Mouse (Mus musculus): ENCODE measurements at regions not wholly inside any gene's neighbourhood (a gene's known extent, or its start where the extent isn't known, plus 50 kb on each side); places are given as distances from the start of the nearest gene placed in this dataset.

DNA sequence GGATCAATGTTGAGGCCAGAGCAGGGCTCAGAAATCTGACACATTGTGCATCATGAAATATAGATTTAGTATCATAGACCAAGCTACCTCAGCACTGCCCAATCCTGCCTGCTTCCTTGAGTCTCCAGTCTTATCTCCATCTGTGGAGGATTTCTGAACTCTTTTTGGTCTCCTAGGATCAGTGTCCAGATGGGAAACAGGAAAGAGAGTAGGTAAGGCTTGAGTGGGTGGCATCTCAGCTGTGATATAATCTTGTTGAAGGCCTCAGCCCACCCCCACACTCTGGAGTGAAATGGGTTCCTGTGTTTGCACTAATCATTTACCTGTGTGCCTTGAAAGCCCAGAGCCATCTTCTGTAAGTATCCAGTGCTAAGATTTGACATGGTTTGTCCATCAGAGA, 74.3 kb upstream of the Aff3 start:
- DNase-seq (ENCODE audit: low read depth) = no peak

DNA sequence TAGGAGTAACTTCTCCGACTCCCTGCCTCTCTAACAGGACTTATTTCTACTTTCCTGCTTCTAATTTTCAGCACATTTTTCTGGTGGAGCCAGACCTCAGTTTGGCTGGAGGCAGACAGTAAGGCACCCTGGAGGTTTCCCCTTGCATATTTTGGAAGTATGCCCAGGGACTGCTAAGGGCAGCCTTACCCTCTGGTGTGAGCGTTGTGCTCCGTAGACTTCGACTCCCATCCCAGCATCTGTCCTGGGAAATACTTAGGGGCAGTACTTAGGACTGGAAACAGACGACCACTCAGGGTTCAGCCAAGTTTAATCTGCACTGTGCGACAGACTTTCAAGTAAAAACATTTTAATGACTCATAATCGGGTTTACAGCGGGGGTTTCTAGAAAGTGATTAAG, 71.0 kb upstream of the Aff3 start:
- DNase-seq (ENCODE audit: low read depth) = no peak

DNA sequence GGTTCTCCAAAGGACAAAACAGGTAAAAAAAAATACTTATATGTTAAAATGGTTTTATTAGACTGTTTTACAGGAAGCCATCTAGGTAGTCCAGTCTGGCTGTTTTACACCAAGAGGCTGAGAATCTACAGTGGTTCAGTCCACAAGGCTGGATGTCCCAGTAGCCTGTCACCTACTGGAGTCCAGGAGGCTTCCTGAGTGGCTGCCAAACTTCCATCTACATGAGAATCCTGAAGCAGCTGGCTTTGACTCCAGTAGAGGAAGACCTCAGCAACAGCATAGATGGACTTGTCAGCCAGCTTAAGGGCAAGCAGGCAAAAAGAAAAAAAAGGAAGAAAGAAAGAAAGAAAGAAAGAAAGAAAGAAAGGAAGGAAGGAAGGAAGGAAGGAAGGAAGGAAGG, 68.4 kb upstream of the Aff3 start:
- DNase-seq (ENCODE audit: low read depth) = no peak

DNA sequence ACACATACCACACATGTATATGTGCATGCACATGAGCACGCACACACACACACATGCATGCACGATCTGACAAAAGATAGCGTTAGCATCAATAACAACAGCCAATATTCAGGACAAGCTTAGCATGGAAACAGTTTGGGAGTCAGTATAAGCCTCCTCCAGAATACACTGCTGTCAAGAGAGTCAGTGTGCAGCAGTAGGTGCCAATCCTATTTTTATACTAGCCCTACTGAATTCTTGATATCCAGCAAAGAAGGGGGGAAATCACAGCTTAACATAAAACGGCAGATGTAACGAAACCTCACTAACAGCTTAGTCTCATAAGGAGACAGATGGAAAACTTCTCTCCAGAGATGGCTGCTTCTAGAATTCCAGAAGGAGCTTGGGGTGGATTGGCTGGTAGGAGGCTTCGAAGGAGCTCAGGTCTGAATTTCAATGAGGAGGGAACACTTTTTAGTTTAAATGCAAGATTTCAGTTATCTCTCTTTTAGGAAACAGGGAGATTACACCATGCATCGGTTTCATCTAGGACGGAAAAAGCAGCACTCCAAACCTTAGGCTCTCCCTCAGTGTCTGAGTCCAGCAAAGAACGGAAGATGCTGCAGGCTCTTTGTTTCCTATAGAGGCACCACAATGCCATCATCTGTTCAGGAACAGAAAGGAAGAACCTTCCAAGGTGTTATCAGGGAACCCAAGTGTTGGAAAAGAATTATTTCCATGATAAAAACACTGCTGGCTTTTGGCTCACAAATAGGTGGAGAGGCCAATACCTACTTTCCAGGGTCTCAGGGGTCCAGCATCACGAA, 65.4 kb upstream of the Aff3 start:
- DNase-seq (ENCODE audit: low read depth) = no peak

DNA sequence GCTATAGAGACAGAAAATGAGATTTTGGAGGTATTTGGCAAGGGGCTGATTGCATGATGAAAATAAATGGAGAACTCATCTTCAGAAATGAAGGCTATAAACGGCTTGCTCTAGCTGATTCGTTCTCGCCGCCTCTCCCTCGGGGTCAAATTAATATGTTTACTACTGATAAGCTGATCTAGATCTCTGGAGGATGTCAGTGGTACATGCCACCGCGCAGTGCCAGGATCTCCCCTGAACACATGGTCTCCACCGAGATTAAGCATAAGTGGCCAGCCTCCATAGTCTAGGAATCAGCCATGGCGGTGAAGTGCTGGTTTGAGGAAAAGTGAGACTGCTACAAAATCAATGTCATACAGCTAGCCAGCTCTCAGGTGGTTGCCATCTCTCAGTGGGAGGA, 61.0 kb upstream of the Aff3 start:
- no peak for DNase-seq (ENCODE audit: low read depth)

DNA sequence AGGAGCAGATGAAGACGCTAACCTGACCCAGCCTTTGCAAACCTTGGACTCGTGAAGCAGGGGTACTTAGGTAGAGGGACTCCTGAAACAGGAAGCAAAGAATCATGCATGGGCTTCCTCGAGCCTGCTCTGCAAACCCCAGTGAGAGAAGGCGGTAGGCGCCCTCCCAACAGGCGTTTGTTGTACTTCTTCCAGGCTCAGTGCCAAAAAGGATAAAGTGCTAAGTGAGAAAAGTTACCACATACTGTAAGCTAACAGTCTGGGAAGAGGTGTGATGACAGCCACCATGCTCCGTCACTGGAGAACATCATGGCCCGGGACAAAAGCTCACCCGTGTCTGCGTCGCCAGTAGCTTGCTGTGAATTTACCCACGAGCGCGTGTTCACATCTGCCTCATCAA, 59.9 kb upstream of the Aff3 start:
- no peak for DNase-seq (ENCODE audit: low read depth)

DNA sequence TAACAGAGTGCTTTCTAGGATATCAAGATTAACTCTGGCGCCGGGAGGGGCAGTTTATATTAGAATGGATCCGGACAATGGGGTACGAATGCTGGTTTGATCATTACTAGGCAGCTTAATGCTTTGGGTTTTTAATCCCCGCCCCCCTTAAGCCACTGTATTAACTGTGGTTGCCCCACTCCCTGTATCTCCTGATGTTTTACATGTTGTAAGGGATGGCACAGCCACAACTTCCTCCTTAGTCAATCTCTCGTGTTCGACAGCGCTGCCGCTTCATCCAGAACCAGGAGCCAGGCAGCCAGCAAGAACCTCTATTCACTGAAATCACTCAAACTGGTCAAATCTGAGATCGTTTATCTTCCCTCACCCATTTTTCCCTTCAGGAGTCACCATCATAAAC, 57.4 kb upstream of the Aff3 start:
- no peak for DNase-seq (ENCODE audit: low read depth)

DNA sequence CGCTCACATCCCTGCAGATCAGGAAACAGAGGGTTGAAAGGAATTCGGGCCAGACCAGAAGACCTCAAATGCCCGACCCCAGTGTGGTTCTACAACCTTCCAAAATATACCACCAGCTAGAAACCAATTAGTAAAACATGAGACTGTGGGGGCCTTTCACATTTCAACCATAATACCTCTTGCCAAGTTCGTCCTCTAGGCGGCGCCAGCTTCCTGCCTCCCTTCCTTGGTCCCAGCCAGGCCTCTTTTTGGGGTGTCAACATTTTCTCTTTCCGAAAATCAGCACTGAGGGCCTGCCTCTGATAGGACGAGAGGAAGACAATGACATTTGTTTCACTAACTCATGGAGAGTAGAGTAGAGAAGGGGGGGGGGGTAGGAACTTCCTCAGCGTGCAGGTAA, 55.5 kb upstream of the Aff3 start:
- DNase-seq (ENCODE audit: low read depth) = peak; percentile 42

DNA sequence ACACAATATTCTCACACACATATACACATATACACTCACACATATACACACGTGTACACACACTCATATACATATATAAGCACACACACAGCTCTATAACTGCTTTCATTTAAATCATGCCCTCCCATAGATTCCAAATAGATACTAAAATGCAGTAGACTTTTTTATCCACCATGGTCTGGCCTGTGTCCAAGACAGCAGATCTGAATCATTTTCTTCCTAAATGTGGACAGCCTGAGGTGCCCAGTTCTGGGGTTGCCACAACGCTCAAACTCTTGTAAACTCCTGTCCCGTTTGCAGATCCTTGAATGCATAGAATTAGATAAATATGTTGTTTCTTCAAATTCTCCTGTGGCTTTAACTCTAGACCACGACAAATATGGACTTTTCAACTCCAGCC, 50.9 kb upstream of the Aff3 start:
- no peak for DNase-seq (ENCODE audit: low read depth)

All from naive thymus-derived CD4-positive, alpha-beta T cell, adult 2 months (primary cell).